Mouse (Mus musculus) Muller cell, postnatal 12 days (primary cell): Measurements from ENCODE around the gene Cd52.
"Not testable (repeated sequence)": the region's sequence is repeated elsewhere in the genome, so short reads cannot be mapped to it uniquely, and the experiment has no call there.

Experiments used
- DNase-seq: peaks from one replicate; pipeline ENCODE4 v3.0.0-alpha.2; 2015; ENCODE audit errors: inconsistent ontology term

Cd52 gene

DNA sequence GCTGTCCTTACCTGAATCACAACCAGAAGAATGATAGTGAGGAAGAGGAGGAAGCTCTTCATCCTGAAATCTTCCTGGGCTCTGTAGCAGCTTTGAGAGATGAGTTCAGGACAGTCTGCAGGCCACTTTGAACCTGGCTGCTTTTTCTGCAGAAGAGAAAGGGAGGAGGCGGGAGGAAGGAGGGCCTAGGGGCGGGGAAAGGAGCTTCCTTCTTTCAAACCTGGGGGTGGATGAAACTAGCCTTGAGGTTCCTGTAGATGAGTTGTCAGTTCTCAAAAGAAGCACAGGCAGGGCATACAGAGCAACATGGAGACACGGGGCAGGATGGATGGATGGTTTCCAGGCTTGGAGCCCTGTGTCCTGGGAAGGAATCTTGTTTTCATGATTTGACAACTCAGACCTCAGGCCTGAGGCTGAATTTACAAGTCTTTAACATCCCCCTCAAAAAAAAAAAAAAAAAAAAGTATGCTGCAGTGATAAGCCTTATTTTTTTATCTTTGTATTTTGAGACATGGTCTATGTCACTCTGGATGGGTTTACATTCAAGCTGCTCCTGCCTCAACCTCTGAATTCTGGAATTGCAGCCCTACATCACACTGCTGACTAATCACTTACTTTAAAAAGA is at the start of gene Cd52:
Cd52 (minus strand) TSS at position 160 of the 625 bp plus-strand sequence.
- DNase-seq, result no peak

DNA sequence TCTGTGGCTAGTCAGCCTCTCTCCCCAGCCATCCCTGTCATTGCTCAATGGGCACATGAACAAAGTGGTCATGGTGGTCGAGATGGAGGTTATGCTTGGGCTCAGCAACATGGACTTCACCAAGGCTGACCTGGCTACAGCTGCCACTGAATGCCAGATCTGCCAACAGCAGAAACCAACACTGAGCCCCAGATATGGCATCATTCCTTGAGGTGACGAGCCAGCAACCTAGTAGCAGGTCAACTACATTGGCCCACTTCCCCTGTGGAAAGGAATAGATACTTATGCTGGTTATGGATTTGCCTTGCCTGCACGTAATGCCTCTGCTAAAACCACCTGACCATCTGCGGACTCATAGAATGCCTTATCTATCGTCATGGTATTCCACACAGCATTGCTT is 49.4 kb upstream of the Cd52 start:
- not testable (repeated sequence) for DNase-seq

DNA sequence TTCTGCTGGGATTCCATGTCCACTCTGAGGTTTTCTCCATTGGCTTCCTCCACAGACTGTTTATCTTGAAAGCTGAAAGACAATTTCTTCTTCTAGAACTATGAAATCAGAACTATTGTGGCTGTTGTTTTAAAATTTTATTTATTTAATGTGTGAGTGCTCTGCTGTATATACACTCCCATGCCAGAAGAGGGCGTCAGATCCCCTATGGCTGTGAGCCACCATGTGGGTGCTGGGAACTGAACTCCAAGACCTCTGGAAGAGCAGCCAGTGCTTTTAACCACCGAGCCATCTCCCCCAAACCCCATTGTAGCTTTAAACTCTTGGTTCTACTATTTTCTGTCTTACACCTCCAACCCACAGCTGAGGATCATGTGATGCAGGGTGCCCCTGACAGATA is 44.0 kb upstream of the Cd52 start:
- no peak for DNase-seq

DNA sequence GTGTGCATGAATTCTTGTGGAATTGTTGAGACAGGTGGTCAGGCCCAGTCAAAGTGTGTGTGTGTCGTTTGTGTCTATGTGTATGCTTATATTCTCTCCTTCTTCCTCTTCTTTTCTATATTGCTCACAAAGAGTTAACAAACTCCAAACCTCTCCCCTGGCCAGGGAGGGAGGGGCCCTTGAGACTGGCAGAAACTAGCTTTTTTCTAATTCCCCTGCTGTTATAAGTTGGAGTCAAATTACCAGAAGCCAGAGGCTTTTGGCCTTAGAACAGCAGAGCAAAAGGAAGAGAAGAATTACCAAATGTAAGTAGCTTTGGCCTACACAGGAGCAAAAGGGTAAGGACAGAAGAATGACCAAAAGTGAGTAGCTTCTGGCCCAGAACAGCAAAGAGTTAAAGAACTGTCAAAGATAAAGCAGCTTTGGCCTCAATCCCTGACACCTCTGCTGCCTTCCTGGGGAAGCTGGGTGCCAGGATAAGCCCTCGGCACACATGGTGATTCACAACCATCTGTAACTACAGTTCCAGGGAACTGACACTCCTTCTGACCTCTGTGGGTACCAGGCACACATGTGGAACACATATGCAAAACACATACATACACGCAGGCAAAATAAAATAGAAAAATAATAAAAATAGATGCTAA is 41.5 kb upstream of the Cd52 start:
- DNase-seq, result no peak

DNA sequence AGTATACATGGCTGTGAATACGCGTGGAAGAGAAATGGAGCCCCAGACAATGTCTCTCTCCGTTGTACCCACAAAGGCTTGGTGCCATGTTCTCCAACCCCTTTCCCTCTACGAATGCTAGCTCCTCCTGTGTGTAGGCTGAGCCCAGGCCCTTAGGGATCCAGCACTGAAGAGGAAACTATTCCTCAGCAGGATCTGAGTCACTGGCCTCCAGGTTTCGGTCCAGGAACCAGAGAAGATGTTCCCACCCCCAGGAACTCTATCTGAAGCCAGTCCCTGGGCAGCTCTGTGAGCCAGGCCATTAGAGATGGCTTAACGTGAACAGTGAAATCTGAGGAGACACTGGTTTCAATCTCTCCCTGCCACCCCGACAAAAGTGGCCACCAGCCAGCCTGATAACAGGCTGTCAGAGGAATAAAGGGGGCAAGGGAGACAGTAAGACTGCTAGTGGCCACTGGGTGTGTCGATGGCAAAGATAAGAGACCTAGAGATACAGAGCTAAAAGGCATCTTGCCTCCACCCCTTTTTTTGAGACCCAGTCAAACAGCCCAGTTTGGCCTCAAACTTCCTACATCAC is 37.7 kb upstream of the Cd52 start:
- peak; percentile 5 for DNase-seq

DNA sequence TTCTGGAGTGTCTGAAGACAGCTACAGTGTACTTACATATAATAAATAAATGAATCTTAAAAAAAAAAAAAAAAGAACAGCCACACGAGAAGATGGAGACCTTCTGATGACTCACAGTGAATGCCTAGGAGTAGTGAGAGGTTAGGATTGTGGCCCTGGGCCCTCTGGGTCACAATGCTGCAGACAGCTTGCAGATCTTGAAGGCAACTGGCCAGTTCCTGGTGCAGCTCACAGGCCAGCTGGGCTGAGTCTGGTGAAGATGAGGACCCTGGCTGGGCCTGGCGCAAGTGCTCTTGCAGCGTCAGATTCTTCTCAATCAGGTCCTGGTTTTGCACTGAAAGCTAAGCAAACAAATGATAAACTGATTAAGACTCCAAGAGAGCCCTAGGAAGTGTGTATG is 37.2 kb upstream of the Cd52 start:
- DNase-seq, result no peak

DNA sequence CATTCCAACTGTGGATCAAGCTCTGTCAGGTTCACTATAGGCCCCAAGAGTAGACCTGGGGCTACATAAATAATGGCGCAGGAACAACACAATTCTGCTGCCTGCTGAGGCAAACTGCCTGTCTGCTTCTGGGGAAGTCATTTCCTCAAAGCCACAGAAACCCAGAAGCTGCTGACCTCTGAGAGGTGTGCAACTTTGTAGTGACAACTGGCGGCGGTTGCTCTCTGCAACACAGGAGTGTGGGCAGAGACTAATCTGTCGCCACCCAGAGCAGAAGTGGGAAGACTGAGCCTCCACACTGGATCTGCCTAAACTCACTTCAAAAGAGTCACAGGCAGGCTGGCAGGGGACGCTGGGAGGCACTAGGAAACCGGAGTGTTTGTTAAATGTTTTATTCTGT is 34.6 kb upstream of the Cd52 start:
- DNase-seq, result no peak

DNA sequence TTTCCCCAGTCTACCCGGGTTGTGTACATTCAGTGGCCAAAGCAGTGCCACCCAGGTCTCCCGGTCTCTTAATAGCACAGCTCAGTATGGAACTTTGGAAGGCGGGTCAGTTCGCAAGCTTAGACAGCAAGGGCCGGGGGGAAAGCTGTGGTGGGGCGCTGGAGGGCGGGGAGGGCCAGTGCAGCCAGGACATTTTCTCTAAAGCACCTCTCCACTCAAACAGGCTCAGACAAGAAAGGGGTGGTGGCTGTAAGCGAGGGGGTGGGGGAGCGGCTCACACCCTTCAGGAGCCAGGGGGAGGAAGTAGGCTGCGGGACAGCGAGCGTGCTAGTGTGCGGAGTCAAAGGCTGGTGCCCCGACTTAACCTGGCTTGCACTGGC is 34.1 kb upstream of the Cd52 start:
- no peak for DNase-seq

DNA sequence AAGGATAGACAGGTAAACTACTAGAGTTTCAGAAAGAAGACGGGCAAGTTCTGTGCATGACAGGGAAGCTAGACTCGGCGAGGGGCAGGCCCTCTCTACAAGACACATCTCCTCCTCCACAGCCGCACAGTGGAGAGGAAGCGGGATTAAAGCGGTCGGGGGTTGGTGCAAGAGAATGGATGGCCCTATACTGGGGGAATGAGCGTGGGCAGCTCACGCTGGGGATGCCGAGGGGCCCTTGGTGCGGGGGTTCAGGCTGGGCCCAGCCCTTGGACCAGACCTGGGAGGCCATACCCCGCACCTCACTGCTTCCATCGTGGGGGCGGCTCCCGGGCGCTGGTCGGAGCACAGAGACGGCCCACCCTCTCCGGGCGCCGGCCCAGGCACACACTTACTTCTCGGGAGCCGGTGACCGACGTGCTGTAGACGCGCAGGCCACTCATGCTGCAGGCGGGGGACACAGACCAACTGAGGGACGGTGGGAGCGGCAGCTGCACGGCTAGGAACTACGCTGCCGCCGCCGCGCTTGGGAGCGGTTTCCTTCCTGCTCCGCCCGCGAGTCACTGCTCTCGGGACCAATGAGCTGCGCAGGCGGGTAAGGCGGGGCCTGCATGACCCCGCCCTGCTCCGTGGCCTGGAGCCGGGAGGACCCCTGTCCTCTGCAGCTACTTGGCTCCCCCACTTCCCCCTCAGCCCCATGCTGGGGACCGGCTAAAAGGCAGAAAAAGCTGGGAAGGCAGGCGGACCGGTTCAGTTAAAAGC is 33.5 kb upstream of the Cd52 start, which contains the start of gene Sh3bgrl3:
Sh3bgrl3 (minus strand) TSS at position 569 of the 762 bp plus-strand sequence.
- peak; percentile 88 for DNase-seq

DNA sequence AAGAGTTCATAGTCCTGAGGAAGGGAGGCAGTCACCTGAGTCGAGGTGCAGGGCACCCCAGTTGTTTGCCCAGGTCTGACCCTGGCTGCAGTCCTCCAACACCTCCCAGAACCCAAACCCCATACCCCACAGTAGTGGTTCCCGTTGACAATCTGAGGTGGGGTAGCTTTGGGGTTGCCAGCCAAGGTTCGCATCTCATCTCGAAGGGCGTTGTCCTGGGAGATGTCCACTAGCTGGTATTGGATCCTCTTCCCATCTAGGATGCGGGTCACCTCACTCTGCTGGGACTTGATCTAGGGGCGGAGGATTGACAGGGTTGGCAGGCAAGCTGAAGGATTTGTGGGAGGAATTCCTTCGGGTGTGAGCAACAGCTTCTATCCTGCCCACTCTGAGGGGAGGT is 32.9 kb upstream of the Cd52 start:
- peak; percentile 4 for DNase-seq

DNA sequence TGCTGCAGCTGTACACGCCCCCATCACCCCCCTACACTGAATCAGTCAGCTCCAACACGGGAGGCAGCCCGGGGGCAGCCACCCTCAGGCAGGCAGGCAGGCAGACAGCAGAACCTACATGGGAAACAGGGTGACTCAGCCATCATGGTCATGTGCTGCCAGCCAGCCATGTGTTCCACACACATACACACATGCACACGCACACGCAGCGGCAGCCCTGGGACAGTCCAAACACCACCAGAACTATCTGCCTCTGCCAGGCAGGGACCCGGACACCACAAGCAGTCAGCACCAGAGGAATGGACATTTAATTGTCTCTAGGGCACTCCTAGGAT is 32.2 kb upstream of the Cd52 start:
- DNase-seq, result no peak

DNA sequence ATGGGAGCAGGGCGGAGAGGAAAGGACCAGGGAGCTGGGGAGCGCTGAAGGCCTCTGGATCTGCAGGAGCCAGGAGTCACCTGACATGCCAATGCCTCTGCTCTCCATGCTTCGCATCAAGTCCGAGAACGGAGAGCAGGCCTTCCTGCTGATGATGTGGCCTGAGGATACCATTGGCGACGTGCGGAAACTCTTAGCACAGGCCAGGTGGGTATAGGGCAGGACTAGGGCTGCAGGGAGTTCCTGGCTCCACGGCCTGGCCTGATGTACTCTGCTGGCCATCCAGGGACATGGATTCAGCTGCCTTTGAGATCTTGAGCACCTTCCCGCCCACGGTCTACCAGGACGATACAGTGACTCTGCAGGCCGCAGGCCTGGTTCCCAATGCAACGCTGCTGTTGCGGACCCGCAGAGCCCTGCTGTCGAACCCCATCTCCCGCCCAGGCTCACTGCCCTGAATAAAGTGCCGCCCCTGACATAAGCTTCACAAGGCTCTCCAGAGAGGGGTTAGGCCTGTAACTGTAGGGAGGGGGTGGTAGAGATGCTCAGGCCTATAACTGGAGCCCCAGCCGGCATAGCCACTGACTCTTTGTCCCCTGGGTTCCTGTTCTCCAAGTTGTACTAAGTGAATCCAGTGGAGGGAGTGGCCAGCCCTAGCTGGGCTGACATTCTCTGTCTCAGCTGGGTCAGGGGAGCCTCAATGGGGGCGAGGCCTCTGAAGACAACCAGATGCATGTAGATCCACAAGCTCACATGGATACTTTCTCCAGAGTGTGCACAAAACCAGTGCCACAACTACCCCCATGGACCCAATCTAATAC is 31.6 kb upstream of the Cd52 start:
- DNase-seq, result no peak

DNA sequence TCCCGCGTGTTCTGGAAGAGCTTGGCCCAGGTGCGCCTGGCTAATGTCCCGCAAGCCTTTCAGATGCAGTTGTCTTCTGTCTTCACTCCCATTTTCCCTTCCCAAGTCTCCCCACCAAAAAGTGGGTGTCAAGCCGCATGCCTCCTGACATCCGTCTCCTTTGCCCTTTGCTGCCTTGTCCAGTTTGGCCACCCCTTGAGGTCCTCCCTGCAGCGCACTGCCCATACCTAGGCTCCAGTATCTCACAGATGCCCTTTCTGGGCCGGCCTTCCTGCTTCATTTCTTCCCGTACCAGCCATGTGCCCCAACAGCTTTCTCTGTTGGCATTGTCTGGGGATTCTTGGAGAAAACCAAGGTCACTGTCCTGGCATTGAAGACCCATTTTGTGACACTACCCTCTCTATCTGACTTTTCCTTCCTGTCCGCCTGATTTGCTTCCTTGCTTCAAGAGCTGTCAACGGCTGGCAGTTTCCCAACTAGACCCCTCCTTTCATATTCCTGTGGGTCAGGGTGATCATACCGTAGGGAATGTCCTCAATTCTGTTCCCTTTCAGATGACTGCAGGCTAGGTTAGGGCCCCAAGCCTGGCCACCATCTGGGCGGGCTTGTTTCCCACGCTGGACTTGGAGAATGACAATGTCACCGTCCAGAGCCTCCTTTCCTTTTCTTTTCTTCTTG is 30.6 kb upstream of the Cd52 start:
- no peak for DNase-seq

DNA sequence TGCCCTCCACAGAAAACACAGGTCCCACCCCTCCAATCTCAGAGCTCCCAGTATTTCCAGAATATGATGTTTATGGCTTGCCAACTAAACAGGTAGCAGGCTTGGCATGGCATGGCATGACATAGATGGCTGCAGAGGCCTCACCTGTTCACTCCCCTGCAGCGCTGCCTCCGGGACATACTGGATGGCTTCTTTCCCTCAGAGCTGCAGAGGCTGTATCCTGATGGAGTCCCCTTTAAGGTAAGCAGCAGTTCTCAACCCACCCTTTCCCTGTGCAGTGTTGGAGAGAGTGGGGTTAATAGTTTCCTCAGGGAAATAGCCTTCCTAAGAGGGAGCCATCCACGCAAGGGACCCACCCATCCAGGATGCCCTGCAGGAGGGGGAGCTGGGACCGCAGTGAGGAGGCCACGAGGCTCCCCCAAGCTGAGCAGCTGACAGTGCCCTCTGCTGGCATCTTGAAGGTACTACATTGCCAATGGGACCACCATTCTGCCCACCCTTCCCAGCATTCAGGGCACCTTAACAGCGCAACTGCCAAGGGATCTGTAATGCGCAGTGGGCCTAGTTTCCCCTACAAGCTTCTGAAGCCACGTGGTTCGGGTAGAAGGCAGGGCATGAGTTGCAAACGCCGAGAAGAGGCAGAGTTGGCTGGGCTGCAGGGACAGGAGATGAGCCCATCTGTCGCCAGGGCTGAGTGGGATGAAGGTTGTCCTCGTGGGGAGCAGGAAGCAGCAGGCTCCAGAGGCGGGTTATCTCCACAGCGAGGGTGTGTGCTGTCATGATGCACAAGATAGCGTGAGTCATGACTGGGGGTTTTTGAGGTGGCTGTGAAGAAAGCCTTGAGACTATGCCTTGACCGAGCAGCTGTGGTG is 29.0 kb upstream of the Cd52 start:
- DNase-seq, result peak; percentile 32

DNA sequence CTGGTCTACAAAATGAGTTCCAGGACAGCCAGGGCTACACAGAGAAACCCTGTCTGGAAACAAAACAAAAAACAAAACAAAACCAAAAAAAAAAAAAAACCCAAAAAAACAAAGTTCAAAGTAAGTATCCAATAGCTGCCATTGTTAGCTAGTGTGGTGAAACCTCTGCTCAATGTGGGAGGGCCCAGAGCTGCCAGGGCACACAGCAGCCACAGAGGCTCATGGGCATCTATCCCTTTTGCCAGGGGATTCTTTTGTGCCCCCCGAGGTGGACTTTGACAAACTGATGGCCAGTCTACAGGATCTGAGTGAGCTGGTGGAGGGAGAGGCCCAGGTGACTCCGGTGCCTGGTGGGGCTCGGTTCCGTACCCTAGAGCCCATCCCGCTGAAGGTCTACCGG is 28.3 kb upstream of the Cd52 start:
- no peak for DNase-seq

DNA sequence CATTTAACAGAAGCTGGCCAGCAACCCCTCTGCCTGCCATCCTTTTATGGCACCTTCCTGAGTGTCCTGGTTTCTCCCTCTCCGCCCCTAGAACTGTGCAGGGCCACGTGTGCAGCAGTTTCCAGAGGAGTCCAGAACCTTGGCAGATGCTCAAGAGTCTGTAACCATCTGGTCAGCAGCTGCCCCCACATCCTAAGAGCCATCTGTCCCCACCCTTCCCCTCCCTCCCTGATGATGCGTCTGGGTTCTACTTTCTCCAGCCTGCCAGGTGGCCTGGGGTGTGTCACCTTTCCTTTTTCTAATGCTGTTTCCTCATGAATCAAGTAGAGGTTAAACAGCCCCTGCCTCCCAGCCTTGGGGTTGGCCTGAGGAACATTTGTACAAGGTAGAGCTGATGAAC is 27.4 kb upstream of the Cd52 start:
- DNase-seq, result no peak

DNA sequence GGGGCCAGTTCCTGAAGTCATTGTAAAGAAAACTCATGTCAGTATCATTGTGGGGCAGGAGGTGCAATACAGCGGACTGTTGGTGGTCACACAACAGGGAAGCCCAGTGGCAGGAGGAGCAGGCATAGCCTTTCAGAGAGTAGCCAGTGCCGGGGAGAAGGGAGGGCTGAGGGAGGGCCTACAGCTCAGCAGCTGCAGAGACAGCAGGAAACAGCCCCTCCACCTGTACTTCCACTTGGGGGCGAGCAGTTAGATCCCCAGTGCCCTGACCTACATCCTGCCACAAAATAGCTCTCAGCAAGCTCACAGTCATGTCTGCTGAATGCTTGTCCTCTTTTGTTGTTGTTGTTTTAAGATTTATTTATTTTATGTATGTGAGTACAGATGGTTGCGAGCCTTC is 26.7 kb upstream of the Cd52 start:
- DNase-seq, result no peak

DNA sequence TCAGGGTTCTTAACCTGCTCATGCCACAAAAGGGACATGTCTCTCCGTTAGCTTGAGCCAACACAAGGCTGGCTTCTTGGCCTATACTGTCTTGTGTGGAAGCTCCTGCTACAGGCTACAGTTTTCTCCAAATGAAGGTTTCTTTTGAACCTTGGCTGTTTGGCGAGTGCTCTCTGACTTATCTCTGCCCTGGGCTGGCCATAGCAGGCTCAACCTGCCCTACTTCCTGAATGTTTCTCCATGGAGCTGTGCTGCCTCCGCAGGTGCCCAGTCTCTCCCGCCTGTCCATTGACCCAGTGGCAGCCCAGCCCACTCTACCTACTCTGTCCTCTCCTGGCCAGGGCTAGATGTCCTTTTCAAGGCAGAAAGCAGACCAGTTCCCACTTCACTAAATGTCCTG is 26.0 kb upstream of the Cd52 start:
- no peak for DNase-seq

DNA sequence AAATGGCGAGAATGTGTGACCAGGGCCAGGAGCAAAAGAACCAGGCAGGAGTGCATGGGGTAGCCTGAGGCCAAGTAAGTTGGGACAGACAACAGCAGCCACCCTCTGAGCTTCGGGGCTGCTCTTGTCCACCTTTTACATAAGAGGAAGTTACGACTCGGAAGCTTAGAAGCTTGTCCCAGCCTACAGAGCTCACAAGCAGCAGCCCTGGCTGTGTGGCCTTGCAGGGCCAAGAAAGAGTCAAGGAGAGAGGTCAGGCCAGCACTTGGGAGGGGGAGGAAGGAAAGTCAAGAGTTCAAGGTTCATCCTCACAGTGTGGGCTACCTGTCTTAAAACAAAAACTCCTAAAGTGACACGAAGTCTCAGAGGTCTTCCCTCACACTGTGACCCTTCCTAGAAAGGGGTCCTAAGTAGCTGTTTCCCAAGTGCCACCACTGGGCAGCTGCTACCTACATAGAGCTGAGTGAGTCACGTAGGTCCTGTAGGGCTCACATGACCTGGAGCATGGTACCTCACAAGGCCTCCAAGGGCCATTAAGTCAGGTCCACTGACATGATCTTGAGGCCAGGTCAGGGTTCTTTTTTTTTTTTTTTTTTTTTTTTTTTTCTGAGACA is 25.4 kb upstream of the Cd52 start:
- no peak for DNase-seq

DNA sequence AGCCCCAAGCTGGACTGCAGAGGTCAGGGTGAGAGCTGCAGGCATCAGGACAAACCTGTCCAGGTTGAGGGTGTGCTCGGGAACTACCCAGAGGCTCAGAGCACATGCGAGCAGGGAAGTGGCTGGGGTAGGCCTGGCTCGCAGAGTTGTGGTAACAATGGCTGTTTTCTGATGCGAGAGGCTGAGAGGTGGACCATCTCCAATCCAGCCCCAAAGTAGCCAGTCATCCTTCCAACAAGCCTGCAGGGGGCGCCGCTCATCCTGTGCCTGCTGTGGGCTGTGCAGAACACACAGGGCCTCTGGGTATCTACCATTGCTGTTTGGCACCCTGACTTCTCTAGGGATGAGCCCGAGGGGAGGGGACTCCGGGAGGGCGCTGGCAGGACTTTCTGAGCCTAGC is 24.8 kb upstream of the Cd52 start:
- no peak for DNase-seq
